Mouse (Mus musculus) forebrain, embryonic 12.5 days (tissue): ENCODE results near the gene Ncoa3. TPM values are rescaled to one million over a fixed set of nuclear protein-coding genes. Genes with fewer than 3 reads are reported as not detected.
A peak's percentile ranks its signal among the peaks of the same experiment; 100 is the strongest.

Source experiments
- ATAC-seq: fragments of 200-750 bp; cut with Nextera tagmentation; 2 replicates; pipeline ENCODE4 v1.8.0; 2017; ENCODE audit warnings: moderate TSS enrichment; ENCODE audit not compliant: low FRiP score
- H3K27ac ChIP-seq: fragments of 300-500 bp; sonication (generic); 2 replicates; pipeline ENCODE4 v1.5.1; 2016; ENCODE audit warnings: mild to moderate bottlenecking
- H3K27me3 ChIP-seq: fragments of 300-500 bp; sonication (generic); 2 replicates; pipeline ENCODE4 v1.6.1; 2016; ENCODE audit warnings: mild to moderate bottlenecking
- H3K36me3 ChIP-seq: fragments of 300-500 bp; sonication (generic); replicated peaks from 2 replicates; pipeline ENCODE4 v1.6.1; 2016; ENCODE audit warnings: mild to moderate bottlenecking
- H3K4me1 ChIP-seq: fragments of 300-500 bp; sonication (generic); 2 replicates; pipeline ENCODE4 v1.6.1; 2016
- H3K4me2 ChIP-seq: fragments of 300-500 bp; sonication (generic); 2 replicates; pipeline ENCODE4 v1.6.1; 2016; ENCODE audit warnings: mild to moderate bottlenecking, moderate library complexity
- H3K4me3 ChIP-seq: fragments of 300-500 bp; sonication (generic); replicated peaks from 2 replicates; pipeline ENCODE4 v1.5.1; 2016; ENCODE audit warnings: mild to moderate bottlenecking
- H3K9ac ChIP-seq: fragments of 300-500 bp; sonication (generic); 2 replicates; pipeline ENCODE4 v1.6.1; 2016; ENCODE audit warnings: mild to moderate bottlenecking
- H3K9me3 ChIP-seq: fragments of 300-500 bp; sonication (generic); 2 replicates; pipeline ENCODE4 v1.6.1; 2016
- WGBS: fragments of 180-500 bp; shearing (Covaris S2); methylation state at CpG from one replicate; pipeline ENCODE4 v1.1.7; 2016; 5-methylcytosine and 5-hydroxymethylcytosine counted together
- polyA plus RNA-seq: library from polyadenylated mRNA; unstranded; fragments of >200 nt; fragmentation: Nextera tagmentation; extraction: Ambion mirVana; gene quantifications from 2 replicates; pipeline ENCODE4 v1.2.1, GENCODE M21; 2016

Ncoa3 gene
- polyA plus RNA-seq, 1 experiment from 2014 or later, result 12.9 TPM

DNA sequence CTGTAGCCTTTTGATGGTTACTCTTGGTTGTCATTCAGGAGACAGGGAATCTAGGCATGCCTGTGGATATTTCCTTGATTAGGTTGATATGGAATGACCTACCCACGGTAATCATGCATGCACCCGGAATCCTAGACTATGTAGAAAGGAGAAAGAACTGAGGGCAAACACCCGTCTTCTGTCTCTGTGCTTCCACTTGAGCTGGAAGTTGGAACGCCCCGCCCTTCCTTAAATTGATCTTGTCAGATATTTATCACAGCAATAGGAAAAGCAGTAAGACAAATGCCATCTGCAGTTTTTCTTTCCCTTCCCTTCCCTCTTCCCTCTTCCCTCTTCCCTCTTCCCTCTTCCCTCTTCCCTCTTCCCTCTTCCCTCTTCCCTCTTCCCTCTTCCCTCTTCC is 33.5 kb downstream of the Ncoa3 start:
- no peak overlapping the region for H3K4me2 ChIP-seq
- WGBS, result 92% methylated on average over 5 of the region's 5 CpGs

DNA sequence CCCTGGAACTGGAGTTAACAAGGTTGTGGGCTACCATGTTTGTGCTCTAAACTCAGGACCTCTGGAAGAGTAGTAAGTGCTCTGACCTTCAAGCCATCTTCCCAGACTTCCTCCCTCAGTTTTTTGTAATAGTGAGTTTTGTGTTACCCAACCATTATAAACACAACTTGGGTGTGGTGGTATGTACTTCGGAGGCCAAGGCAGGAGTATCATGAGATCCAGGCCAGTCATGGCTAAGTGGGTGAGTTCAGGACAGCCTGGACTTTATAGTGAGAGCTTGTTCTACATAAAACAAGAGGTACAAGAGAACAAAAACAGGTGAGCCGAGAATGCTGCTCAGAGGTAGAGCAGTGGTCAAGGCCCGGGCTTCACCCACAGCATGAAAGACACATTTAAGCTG is 35.4 kb downstream of the Ncoa3 start:
- no peak overlapping the region for H3K4me2 ChIP-seq
- peaks cover 31% of the 10 kb centered on the region for H3K4me1 ChIP-seq
- no peak for ATAC-seq
- no peak overlapping the region for H3K27ac ChIP-seq
- 93% methylated on average over 3 of the region's 3 CpGs for WGBS
- H3K4me3 ChIP-seq, result no peak overlapping the region
- H3K9me3 ChIP-seq, result no peaks in the 10 kb centered on the region
- no peaks in the 10 kb centered on the region for H3K27me3 ChIP-seq
- no peaks in the 10 kb centered on the region for H3K36me3 ChIP-seq
- H3K9ac ChIP-seq, result no peak overlapping the region

More for the DNA sequence above, 33.5 kb downstream of the Ncoa3 start:
- Histone ChIP-seq H3K36me3 (no peaks in the 10 kb centered on the region), H3K9ac (no peak overlapping the region), H3K4me3 (no peak overlapping the region), H3K4me1 (peaks cover 40% of the 10 kb centered on the region), H3K27ac (no peak overlapping the region), H3K9me3 (no peaks in the 10 kb centered on the region), H3K27me3 (no peaks in the 10 kb centered on the region)
- ATAC-seq, result no peak

DNA sequence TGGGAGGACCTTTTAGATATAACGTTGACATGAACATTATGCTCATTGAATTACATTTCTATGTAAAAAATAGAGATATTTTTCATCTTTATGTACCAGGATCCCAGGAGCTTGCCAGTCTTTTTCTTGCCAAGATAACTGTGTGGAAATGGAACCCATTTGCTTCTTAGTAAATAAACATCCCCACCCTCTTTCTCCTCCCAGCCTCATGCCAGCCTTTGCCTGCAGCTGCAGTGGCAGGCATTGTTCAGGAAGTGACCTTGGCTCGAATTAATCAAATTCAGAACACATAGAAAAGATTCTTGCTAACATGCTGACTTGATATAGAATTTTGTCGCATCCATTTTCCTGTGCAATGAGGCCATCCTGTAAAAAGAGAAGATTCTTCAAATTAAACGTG is 36.8 kb downstream of the Ncoa3 start:
- Histone ChIP-seq H3K27ac (no peak overlapping the region), H3K4me3 (no peak overlapping the region), H3K4me1 (peaks cover 27% of the 10 kb centered on the region), H3K9me3 (no peaks in the 10 kb centered on the region), H3K9ac (no peak overlapping the region), H3K27me3 (no peaks in the 10 kb centered on the region), H3K36me3 (no peaks in the 10 kb centered on the region), H3K4me2 (no peak overlapping the region)
- ATAC-seq, result no peak
- WGBS, result 60% methylated on average over 4 of the region's 4 CpGs

DNA sequence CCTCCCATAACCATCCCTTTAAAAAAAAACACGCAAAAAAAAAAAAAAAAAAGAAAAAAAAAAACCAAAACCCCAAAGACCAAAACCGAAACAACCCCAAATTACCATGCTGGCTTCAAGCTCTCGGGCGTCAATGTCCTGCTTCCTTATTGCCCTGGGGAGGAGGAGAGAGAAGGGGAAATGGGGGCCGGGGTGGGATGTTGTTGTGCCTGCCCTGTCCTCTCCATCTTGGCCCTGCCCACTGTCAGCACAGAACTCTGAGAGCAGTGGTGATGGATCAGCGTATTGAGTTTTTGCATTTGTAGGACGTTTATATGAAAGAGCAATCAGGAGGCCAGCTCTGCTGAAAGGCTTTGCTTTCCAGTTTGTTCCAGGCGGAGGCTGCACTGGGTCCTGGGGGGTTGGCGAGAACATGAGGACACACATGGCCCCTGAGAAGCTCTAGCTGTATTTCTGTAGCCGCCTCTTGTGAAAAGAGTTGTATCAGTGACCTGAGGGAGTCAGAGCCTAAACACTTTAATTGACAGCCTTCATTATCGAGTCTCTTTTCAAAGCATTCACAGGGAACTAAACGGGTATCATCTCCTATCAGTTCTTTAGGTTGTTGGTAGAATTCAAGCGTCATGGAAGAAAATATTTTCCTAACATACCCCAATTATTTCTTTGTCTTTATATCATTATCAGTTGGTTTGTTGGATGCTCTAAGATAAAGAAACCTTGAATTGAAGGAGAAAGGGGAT is 38.0 kb downstream of the Ncoa3 start:
- Histone ChIP-seq H3K36me3 (no peaks in the 10 kb centered on the region), H3K4me1 (peaks cover 27% of the 10 kb centered on the region), H3K27me3 (no peaks in the 10 kb centered on the region), H3K4me3 (no peak overlapping the region), H3K9me3 (no peaks in the 10 kb centered on the region), H3K4me2 (peak overlapping the region; percentile 38), H3K9ac (no peak overlapping the region), H3K27ac (peak overlapping the region; percentile 76)
- ATAC-seq, result no peak
- WGBS, result 14% methylated on average over 13 of the region's 13 CpGs

DNA sequence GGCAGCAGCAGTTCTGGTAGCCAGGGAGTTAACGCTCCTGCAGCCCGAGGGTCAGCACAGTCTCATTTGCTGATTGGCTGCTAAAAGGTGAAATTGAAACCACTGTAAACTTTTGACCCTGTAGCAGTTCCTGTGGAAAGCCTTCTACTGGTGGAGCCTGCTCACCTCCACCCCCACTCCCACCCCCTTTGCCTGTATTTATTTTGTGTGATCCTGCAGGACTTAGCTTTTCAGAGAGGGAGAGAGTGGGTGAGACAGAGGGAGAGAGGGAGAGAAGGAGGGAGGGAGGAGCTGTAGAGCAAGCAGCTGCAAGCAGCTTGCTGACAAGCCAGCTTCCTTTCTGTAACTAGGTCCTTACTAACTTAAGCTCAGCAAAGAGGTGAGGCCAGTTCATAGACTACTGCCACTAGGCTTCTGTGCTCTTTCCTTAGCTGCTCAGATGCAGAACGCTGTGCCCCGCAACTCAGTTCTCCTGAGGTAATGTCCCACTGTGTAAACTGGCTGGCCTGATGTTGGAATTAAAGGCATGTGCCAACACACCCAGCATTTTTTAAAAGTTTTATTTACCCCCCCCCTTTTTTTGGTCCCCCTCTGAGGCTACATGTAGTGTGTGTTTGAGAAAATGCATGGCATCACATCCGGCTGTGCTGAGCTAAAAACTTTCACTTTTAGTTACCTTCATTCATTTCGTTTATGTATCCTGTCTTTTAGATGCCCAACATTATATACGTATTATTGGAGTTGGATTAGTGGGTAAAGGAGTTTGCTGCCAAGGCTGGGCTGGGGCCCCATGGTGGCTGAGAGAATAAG is 38.9 kb downstream of the Ncoa3 start:
- H3K4me1 ChIP-seq, result peaks cover 27% of the 10 kb centered on the region
- no peaks in the 10 kb centered on the region for H3K27me3 ChIP-seq
- peak overlapping the region; percentile 38 for H3K4me2 ChIP-seq
- H3K4me3 ChIP-seq, result peak overlapping the region; percentile 8; the same call in 1 of the 2 replicates
- ATAC-seq, result peak; percentile 41; the same call in 1 of the 2 replicates
- H3K36me3 ChIP-seq, result no peaks in the 10 kb centered on the region
- peak overlapping the region; percentile 76 for H3K27ac ChIP-seq
- H3K9ac ChIP-seq, result no peak overlapping the region
- WGBS, result 36% methylated on average over 7 of the region's 7 CpGs
- H3K9me3 ChIP-seq, result no peaks in the 10 kb centered on the region

DNA sequence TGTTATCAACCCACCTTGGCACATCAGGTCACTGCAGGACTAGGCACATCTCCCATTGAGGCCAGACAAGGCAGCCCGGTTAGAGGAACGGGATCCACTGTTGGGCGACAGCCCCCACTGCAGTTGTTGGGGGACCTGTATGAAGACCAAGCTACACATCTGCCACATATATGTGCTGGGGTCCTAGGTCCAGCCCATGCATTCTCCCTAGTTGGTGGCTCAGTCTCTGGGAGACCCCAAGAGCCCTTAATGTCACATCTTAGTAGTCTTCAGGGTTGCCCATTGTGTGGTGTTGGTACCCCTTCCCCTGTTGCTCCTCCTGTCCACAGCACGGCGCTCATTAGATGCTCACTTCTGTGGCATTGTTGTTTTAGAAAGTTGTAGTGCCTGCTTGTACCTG is 40.2 kb downstream of the Ncoa3 start:
- WGBS, result 88% methylated on average over 5 of the region's 5 CpGs
- Histone ChIP-seq H3K4me3 (no peak overlapping the region), H3K4me1 (peaks cover 27% of the 10 kb centered on the region), H3K27ac (no peak overlapping the region), H3K9me3 (no peaks in the 10 kb centered on the region), H3K36me3 (0 out of 2 replicates have a peak, but pooled peaks cover 4% of the 10 kb centered on the region), H3K27me3 (no peaks in the 10 kb centered on the region), H3K9ac (no peak overlapping the region), H3K4me2 (no peak overlapping the region)
- no peak for ATAC-seq

DNA sequence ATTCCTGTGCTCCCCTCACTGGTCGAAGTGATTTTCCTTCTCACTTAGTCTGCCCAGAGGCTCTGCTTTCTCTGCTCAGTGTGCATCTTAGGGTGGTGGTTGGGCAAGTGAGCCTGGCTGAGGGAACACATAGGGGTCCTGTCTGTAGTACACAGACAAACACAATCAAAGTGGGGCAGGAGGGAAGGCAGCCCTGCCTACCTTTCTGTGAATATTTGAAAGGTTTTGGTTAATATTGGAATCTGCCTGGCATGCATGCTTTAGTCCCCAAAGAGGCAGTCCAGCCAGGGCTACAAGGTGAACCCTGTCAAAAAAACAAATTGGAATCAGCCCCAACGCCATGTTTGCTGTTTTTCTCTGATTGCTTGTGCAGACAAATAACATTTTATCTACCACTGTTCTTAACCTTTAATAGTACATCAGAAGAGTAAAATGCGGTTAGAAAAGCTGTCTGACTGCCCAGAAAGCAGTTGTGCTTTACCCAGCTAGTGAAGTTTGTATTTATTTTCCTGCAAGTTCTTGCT is 42.6 kb downstream of the Ncoa3 start:
- 0 out of 2 replicates have a peak overlapping the region, but pooled peaks have one; percentile 0 for H3K27ac ChIP-seq
- no peak for ATAC-seq
- no peak overlapping the region for H3K4me2 ChIP-seq
- peaks cover 19% of the 10 kb centered on the region for H3K4me1 ChIP-seq
- H3K36me3 ChIP-seq, result 0 out of 2 replicates have a peak, but pooled peaks cover 4% of the 10 kb centered on the region
- no peak overlapping the region for H3K9ac ChIP-seq
- H3K9me3 ChIP-seq, result no peaks in the 10 kb centered on the region
- H3K4me3 ChIP-seq, result no peak overlapping the region
- 81% methylated on average over 3 of the region's 3 CpGs for WGBS
- H3K27me3 ChIP-seq, result no peaks in the 10 kb centered on the region

DNA sequence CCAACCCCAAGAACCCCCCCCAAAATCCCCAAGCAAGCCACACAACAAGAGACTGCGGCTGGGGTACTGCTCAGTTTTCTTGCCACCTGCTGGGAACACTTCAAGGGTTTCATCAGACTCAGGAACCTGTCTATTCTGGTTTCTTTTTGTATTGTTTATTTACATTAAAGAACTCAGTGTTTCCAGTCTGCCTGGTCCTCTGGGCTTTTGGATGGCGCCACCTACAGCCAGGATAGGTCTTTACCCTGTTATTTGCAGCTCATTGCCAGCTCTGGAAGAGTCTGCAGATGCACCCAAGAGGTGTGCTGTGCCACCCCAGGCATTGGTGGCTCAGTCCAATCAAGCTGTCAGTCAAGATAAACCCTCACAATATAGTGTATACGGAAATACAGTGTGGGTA is 43.3 kb downstream of the Ncoa3 start:
- 0 out of 2 replicates have a peak, but pooled peaks cover 4% of the 10 kb centered on the region for H3K36me3 ChIP-seq
- no peak overlapping the region for H3K4me2 ChIP-seq
- peaks cover 12% of the 10 kb centered on the region for H3K4me1 ChIP-seq
- no peak for ATAC-seq
- WGBS, result 61% methylated on average over 3 of the region's 3 CpGs
- H3K27me3 ChIP-seq, result no peaks in the 10 kb centered on the region
- H3K27ac ChIP-seq, result no peak overlapping the region
- H3K4me3 ChIP-seq, result no peak overlapping the region
- no peak overlapping the region for H3K9ac ChIP-seq
- H3K9me3 ChIP-seq, result no peaks in the 10 kb centered on the region

DNA sequence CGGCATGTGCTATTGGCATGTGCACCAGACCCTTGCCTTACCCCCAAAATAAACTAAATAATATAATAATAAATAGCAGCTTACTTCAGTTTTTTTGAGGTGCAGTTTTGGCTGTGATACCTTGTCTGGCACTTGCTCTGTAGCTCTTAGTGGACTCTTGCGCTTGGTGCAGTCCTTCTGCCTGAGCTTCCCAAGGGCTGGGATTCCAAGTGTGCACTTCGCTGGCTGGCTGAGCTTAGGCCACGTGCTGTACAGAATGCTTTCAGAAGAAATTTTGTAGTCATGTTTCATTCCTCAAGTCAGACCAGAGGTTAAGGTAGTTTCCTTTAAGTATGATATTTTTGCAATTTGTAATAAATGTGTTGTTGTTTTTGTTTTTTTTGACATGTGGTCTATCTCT is 47.2 kb downstream of the Ncoa3 start:
- Histone ChIP-seq H3K4me1 (peaks cover 10% of the 10 kb centered on the region), H3K36me3 (0 out of 2 replicates have a peak, but pooled peaks cover 4% of the 10 kb centered on the region), H3K4me2 (no peak overlapping the region), H3K27me3 (no peaks in the 10 kb centered on the region), H3K9ac (no peak overlapping the region), H3K27ac (no peak overlapping the region), H3K4me3 (no peak overlapping the region), H3K9me3 (no peaks in the 10 kb centered on the region)
- 89% methylated on average over 4 of the region's 4 CpGs for WGBS
- ATAC-seq, result no peak

DNA sequence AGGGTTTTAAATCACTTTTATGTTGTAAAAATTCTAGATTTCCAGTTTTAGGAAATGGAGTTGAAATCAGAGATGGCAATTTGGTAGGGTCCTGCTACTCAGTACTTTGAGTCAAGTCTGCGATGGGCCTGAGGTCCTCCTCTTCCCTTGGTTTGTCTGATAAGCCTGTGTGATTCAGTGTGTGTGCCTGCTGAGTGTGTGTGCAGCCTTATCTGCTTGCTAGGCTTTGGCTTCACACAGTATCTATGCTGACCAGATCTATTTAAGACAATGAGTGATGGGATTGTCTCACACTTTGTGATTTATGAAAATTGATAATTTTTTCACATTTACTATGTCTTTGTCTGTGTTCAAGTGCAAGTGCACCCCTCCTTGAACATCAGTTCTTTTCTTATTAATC is 50.1 kb downstream of the Ncoa3 start:
- Histone ChIP-seq H3K4me1 (peaks cover 10% of the 10 kb centered on the region), H3K9ac (no peak overlapping the region), H3K36me3 (peaks cover 2% of the 10 kb centered on the region; the same call in 1 of the 2 replicates), H3K27me3 (no peaks in the 10 kb centered on the region), H3K4me2 (no peak overlapping the region), H3K4me3 (no peak overlapping the region), H3K27ac (no peak overlapping the region), H3K9me3 (no peaks in the 10 kb centered on the region)
- no peak for ATAC-seq
- WGBS, result 93% methylated on average over 1 of the region's 1 CpGs

DNA sequence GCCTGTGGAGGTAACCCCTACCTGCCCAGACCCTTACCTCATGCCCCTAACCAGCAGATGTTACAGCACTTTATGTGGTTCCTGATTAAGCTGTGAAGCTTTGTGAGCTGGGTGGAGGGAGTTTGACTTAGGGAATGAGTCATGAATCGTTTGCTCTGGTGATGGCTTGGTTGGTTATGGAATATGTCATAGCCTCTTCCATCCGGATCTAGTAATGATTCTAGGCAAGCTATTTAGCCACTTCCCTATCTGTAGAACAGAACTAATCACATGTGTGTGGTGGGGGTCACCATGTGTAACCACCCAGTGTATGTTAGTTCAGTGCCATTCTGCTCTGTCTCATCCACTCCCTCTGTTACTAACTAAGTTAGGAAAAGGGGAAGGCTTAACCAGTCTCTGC is 52.6 kb downstream of the Ncoa3 start:
- H3K27me3 ChIP-seq, result no peaks in the 10 kb centered on the region
- no peaks in the 10 kb centered on the region for H3K9me3 ChIP-seq
- no peak overlapping the region for H3K4me3 ChIP-seq
- no peak for ATAC-seq
- peaks cover 23% of the 10 kb centered on the region for H3K36me3 ChIP-seq
- H3K27ac ChIP-seq, result no peak overlapping the region
- H3K9ac ChIP-seq, result no peak overlapping the region
- H3K4me1 ChIP-seq, result peaks cover 10% of the 10 kb centered on the region
- 86% methylated on average over 2 of the region's 2 CpGs for WGBS
- H3K4me2 ChIP-seq, result no peak overlapping the region
